Comparison of ENCODE assay signal across 8 mouse cellular contexts in genomic region chr7:28440739-28441138, GRCm38 (mm10). TPM values are rescaled to one million over a fixed set of nuclear protein-coding genes. Genes with fewer than 3 reads are reported as not detected.
DNase-seq lines count a peak whose midpoint lies in the region; ATAC-seq lines count a peak whose summit lies in the region.

No protein-coding gene starts in this region.

- peak overlapping the region; percentile 26; the same call in 1 of the 2 replicates for H3K4me3 ChIP-seq in liver, embryonic 13.5 days (replicated peaks)

- peaks cover 36% of the 10 kb centered on the region for H3K4me1 ChIP-seq in liver, embryonic 13.5 days (replicated peaks)

- peak overlapping the region; percentile 54 for H3K9ac ChIP-seq in liver, embryonic 13.5 days

- no peaks in the 10 kb centered on the region for H3K27me3 ChIP-seq in liver, embryonic 13.5 days

- 19% methylated on average over 2 of the region's 2 CpGs for WGBS in liver, embryonic 13.5 days (ENCODE audit: insufficient replicate concordance)

- peak overlapping the region; percentile 37 for H3K4me2 ChIP-seq in liver, embryonic 13.5 days

- H3K36me3 ChIP-seq in liver, embryonic 13.5 days: no peaks in the 10 kb centered on the region

- no peak for ATAC-seq in liver, embryonic 13.5 days (ENCODE audit: low read depth)

- DNase-seq in gastrocnemius, adult 18-20 months (ENCODE audit: low spot score): peak; percentile 10
- DNase-seq in gastrocnemius, postnatal 4 days (ENCODE audit: low spot score in 2 of 2): no peak
- peak; percentile 54 to 78 for DNase-seq in heart, adult 9 months (ENCODE audit: low spot score in 2 of 2)
- no peak for DNase-seq in liver, embryonic 13.5 days
- DNase-seq in spleen, adult 18-20 months: peak; percentile 64 to 72
- DNase-seq in c-Kit-positive CD71-positive TER-119-positive erythroid progenitor cells, embryonic 14.5 days (ENCODE audit: low spot score): no peak
- DNase-seq in right cerebral cortex, adult 2 months (ENCODE audit: low spot score in 2 of 2): no peak
- DNase-seq in right cerebral cortex, adult 18-20 months: no peak

- no peaks in the 10 kb centered on the region for H3K9me3 ChIP-seq in liver, embryonic 13.5 days (replicated peaks)

- peak overlapping the region; percentile 64 for H3K27ac ChIP-seq in liver, embryonic 13.5 days

RNA-seq across cellular contexts. Expression of gene Gmfg, which starts 3.5 kb away (rescaled TPM):
- total RNA-seq in gastrocnemius, adult 18-20 months (2021): 1 to 10 TPM in 1 of 2 experiments, under 1 TPM in 1; 0.82 to 1.8 TPM
- total RNA-seq in gastrocnemius, postnatal 4 days (2021): 10 to 100 TPM; 16.1 to 16.2 TPM
- 32.1 and 32.9 TPM in 2 replicates for polyA plus RNA-seq in liver, embryonic 13.5 days (2015; fragmentation: Nextera tagmentation; extraction: Ambion mirVana)

RNA-seq across cellular contexts. Expression of gene Lrfn1, which starts 11.0 kb away (rescaled TPM):
- total RNA-seq in gastrocnemius, adult 18-20 months (2021): under 1 TPM; 0.16 to 0.26 TPM
- 1 to 10 TPM; 3.3 to 3.6 TPM for total RNA-seq in gastrocnemius, postnatal 4 days (2021)
- 0.15 and 0.36 TPM in 2 replicates for polyA plus RNA-seq in liver, embryonic 13.5 days (2015; fragmentation: Nextera tagmentation; extraction: Ambion mirVana)

RNA-seq across cellular contexts. Expression of gene Paf1, which starts 48.0 kb away (rescaled TPM):
- 10 to 100 TPM; 29.5 to 31.2 TPM for total RNA-seq in gastrocnemius, adult 18-20 months (2021)
- 10 to 100 TPM; 41.2 to 55.6 TPM for total RNA-seq in gastrocnemius, postnatal 4 days (2021)
- polyA plus RNA-seq in liver, embryonic 13.5 days (2015; fragmentation: Nextera tagmentation; extraction: Ambion mirVana): 30.7 and 33.4 TPM in 2 replicates

RNA-seq across cellular contexts. Expression of gene Med29, which starts 48.2 kb away (rescaled TPM):
- 10 to 100 TPM; 22.7 to 24.1 TPM for total RNA-seq in gastrocnemius, adult 18-20 months (2021)
- total RNA-seq in gastrocnemius, postnatal 4 days (2021): 10 to 100 TPM; 23.7 to 25.1 TPM
- polyA plus RNA-seq in liver, embryonic 13.5 days (2015; fragmentation: Nextera tagmentation; extraction: Ambion mirVana): 28.1 and 31.8 TPM in 2 replicates

Comparison
In these comparisons a context has a peak if more than half of its experiments do, and no peak if none do; other contexts are left out.
1. DNase-seq: peak in gastrocnemius, adult 18-20 months (single experiment), heart, adult 9 months (2 of 2) and spleen, adult 18-20 months (2 of 2); none in gastrocnemius, postnatal 4 days (0 of 2), liver, embryonic 13.5 days (single experiment), c-Kit-positive CD71-positive TER-119-positive erythroid progenitor cells, embryonic 14.5 days (single experiment), right cerebral cortex, adult 2 months (0 of 2) and right cerebral cortex, adult 18-20 months (single experiment).
2. RNA of gene Gmfg, which starts 3.5 kb away (total RNA-seq): 16.1 to 16.2 TPM in gastrocnemius, postnatal 4 days; 0.82 to 1.8 TPM in gastrocnemius, adult 18-20 months; every median in the first group is over 4 times any median in the second.